Mouse (Mus musculus): Measurements from ENCODE around the gene Fer1l5.

DNA sequence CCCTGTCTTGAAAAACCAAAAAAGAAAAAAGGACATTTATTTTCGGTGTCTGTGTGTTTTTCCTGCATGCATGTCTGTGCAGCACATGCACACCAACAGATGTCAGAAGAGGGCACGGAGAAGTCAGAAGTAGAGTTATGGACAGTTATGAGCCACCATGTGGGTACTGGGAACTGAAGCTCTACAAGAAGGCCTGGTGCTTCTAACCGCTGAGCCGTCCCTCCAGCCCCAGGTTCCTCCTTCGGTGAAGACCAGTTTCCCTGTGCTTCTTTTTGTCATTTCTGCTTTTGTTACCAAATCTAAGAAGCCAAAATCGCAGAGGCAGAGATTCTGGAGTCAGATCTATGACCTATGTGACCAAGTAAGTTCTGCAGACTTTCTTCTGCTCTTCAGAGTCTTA, 64.4 kb downstream of the Fer1l5 start:
- TF ChIP-seq GATA1 (IDR thresholded peaks at IDR 0.05; ENCODE audit: borderline replicate concordance, low read length) (no peak), FLI1 (IDR thresholded peaks at IDR 0.05; ENCODE audit: low read length) (no peak)
